Mouse (Mus musculus): ENCODE measurements around the gene Ssr2. TPM values are rescaled to one million over a fixed set of nuclear protein-coding genes. Genes with fewer than 3 reads are reported as not detected.
A peak's percentile ranks its signal among the peaks of the same experiment; 100 is the strongest.

Gene Ssr2
- polyA plus RNA-seq (2017; shearing (Covaris generic)) = 100 to 1,000 TPM; 160 to 161 TPM

DNA sequence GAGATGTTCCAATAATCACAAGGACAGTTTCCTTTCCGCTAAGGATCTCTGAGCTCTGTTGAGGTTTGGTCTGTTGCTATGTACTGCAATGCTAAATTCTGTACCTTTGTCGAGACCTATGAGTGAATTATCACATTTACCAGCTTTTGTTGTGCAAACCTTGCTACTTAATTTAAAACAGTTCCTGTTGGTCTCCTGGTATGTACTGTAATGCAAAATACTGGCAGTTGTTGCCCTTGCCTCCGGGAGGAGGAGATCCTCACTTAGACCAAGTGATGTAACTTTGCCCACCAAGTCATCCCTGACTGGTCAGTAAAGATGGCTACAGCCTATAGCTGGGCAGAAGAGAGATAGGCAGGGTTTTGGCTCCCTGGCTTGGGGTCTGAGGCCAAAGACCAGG, at the start of gene Ssr2:
Gene Ssr2, plus strand, starts transcription at position 337 of the 400 bp plus-strand sequence.
- no peak for ATAC-seq

DNA sequence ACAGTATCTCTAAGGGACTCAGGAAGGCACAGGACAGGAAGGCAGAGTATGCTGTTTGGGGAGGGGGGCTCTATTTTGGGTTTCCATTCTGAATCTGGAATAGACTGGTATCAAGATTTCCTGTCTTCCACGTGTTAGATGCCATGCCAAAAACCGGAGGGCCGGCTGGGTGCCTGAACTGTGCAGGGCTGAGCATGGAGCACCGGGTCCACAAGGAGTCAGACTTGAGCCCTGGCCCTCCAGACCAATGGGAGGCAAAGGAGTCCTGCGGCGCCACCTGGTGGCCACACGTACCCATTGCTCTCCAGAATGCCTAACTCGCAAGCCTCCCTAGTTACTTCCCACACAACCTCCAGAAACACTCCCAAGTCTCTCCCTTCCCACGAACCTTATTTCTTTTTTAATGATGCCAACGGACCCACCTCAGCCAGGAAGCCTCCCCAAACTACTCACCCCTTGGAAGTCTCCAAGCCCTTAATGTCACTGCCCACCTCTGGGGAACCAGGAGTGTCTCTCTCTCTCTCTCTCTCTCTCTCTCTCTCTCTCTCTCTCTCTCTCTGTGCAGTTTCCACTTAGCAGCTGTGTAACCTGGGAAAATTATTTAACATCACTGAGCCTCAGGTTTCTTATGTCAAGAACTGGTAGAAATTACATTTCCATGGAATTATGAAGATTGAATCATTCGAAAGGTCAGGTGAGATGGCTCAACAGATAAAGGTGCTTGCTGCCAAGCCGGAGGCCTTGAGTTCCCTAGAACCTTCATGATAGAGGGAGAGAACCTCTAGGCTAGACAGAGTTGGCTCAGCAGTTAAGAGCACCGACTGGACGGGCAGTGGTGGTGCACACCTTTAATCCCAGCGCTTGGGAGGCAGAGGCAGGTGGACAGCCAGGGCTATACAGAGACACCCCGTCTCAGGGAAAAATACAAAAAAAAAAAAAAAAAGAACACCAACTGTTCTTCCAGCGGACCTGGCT, 49.2 kb upstream of the Ssr2 start:
- ATAC-seq = peak; percentile 62

DNA sequence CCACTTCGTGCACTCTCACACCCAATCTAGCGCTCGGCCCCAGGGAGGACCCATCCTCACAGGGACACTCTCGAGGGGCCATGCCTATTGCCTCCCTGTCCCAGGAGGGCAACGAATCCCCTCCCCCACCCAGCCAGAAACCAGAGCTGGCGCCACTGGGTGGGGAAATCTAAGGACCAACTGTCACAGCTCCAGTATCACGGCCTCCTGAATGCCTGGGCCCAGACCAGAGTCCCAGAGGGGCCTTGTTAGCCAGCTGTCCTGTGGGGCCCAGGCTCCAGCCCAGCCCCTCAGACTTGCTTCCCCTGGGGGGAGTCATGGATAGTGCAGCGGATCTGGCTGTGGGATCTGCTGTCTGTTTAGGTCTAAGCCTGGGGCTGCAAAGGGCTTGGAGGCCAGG, 48.1 kb upstream of the Ssr2 start:
- ATAC-seq = no peak

DNA sequence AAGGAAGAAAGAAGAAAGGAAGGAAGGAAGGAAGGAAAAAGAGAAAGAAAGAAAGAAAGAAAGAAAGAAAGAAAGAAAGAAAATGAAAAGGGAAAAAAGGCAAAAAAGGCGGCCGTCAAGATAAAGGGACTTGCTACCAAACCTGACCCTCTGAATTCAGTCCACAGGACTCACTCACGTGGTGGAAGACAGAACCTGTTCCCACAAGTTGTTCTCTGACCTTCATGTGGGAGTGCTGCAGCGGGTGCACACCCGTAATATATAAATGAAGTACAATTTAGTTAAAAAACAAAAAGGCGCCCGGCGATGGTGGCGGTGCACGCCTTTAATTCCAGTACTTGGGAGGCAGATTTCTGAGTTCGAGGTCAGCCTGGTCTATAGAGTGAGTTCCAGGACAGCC, 47.0 kb upstream of the Ssr2 start:
- no peak for ATAC-seq

DNA sequence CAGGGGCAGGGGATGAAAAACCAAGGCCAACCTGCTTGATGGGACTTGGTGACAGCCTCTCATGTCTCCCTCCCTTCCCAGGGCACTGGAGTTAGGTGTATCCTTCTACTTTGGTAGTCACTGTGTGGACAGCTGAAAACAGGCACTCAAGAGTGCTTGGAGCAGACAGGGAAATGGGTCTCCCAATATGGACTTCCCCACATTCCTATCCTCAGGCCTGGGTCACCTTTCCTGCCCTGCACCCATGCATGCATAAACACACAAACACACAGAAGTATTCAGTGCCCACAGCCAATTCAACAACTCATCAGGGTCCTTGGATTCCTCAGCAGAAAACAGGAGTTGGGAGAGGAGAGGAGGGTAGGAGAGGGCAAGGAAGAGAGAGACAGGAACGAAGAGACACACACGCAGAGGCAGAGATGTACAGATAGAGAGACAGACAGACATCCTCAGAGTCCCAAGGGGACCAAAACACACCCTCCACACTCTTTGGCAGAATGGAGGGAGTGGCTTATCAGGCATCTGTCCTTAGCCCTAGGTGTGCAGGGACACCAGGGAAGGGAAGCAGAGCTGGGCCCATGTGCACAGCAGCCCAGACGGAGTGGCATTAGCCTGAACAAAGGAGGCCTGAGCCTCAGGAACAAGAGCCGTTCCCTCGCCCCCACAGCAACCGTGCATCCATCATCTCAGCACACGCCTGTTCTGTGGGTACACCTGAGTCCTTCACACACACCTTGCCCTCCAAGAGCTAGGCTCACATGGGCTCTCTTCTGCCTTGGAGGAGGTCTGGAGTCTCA, 46.3 kb upstream of the Ssr2 start:
- no peak for ATAC-seq

DNA sequence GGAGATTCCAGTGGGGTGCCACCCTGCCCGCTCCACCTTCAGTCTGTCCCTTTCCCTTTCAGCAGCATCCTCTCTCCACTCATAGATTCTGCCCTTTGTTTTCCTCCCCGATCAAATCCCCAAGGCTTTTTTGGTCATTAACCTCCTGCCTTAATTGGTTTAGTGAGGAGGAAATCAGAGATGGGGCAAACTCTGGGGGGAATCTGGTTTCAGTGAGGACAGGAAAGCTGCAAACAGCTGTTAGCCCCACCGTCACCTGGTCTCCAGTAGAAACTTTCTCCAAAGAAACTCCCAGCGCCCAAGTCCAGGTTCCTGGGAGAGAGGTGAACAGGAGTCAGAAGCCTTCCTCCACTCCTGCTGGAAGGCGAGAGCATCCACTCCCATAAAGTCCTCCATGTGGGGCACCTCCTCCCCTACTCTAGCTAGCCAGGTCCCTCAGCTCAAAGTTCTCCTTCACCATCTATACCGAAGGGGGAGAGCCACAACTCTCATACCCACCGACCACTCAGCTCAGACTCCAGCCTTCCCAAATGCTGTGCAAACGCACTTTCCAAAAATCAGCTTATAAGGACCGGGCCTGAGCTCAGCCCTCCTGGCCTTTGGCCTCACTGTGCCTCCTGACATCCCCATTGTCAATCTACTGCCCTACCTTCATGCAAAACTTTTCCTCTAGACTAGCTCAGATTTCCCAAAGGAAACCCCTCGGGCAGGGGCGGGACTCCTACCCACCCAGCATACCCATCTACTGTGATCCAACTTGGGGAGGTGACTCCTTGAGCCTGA, 45.4 kb upstream of the Ssr2 start:
- no peak for ATAC-seq

DNA sequence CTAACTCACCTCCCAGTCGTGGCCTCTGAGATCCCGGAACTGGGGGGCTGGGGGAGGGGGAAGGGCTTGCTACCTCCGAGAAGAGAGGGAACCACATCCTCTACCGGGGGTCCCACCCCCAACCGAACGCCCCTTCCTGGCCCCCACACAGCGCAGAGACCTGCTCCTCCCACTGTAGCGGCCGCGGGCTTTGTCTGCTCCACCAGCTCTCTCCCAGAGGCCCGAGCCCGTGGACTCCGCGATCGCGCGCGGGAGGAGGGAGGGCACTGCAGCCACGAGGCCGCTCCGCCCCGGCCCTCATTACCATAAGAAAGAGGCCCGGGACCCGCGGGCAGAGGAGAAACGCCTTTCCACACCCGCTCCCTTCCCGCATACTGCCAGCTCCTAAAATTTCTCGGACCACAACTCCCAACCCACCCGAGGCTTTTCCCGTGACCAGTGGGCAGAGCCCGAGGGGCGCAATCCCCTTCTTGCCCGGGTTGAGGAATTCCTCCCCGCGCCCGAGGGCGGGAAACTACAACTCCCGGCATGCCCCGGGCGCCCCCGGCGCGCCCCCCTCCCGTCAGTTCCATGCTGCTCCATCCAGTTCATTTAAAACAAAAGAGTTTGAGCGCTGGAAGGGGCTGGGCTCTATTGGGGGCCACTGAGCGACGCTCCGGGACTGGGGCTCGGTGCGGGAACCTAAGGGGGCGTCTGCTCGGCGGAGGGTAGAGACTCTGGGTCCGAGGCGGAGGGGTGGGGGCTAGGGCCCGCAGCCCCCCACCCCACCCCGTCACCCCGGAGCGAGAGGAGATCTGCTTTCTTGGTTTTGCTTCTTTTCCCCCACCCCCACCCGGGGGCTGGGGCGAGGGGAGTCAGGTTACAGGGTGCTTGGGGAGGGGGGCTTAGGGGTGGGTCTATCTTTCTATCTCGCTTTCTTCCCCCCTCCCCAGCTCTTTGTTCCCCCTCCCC, 44.1 kb upstream of the Ssr2 start:
- peak; percentile 83 for ATAC-seq

DNA sequence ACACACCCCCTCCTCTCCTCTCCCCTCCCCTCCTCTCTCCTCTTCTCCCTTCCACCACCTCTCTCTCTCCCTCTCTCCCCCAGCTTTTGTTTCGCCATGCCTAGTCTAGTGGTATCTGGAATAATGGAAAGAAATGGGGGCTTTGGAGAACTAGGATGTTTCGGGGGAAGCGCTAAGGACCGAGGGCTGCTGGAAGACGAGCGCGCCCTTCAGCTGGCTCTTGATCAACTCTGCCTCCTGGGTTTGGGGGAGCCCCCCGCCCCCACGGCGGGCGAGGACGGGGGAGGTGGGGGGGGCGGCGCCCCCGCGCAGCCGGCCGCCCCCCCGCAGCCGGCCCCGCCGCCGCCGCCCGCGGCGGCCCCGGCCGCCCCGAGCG, 43.4 kb upstream of the Ssr2 start, which contains the start of gene Mex3a:
Gene Mex3a, plus strand, starts transcription at position 97 of the 376 bp plus-strand sequence.
- no peak for ATAC-seq

DNA sequence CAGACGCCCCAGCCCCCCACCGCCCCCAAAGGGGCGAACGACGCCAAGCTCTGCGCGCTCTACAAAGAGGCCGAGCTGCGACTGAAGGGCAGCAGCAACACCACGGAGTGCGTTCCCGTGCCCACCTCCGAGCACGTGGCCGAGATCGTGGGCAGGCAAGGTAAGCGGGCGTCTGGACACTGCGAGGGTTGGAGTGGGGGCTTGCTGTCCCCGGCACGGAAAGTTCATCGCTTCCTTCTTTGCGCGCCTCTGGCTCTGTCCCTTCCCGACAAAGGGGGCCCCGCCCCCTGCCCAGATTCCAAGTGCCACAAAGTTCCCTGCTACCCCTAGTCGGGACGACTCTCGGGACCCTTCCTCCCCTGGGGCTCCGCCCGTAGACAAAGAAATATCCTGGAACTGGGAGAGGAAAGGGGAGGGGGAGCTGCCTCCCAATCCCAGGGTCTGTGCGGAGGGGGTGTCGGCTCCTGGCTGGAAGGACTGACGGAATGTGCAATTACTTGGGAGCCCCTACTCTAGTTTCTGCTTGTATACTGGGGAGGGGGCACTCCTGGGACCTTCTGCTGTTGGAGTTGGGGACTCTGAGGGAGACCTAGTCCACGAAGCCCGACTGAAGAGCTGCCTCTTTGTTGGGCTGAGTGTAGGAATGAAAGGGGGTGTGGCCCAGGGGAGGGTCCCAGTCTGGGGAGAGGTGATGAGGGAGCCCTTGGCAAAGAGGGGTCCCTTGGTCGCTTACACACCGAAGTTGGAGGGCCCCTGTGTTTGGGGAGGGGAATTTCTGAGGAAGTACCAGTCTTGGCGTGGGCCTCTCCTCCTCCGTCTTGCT, 42.8 kb upstream of the Ssr2 start:
- no peak for ATAC-seq

DNA sequence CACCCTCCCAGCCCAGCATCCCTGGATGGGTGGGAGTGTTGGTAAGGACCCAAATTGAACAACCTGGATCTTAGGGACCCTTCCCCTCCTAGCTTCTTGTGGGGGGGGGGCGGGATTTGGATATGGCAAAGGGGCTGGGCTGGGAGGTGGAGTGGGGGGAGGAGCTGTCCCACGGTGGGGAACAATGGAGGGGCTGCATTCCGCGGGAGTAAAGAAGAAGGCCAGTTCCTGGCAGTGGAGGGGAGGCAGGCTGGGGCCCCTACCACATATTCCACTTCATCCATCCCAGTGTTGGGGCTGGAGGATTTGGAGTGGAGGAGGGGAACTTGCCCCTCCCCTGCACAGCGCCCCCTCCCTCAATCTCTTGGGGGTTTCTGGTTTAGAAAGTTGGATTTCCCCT, 42.0 kb upstream of the Ssr2 start:
- no peak for ATAC-seq

DNA sequence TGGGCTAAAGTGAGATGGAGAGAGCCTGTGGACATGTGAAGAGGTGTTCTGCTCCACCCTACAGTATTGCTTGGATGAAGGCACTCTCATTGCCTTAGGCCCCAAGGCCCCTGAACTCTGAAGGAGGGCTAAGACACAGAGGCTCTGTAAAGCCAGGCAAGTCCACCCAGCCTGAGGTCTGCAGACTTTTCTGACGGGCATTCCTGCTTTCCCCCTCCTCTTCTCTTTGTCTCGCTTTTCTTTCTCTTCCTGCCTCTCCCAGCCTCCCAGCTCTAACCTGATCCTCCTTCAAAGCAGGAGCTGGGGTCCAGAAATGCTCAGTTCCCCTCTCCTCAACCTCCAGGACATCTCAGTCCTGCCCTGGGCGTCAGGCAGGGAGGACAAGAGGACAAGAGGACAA, 40.7 kb upstream of the Ssr2 start:
- no peak for ATAC-seq

DNA sequence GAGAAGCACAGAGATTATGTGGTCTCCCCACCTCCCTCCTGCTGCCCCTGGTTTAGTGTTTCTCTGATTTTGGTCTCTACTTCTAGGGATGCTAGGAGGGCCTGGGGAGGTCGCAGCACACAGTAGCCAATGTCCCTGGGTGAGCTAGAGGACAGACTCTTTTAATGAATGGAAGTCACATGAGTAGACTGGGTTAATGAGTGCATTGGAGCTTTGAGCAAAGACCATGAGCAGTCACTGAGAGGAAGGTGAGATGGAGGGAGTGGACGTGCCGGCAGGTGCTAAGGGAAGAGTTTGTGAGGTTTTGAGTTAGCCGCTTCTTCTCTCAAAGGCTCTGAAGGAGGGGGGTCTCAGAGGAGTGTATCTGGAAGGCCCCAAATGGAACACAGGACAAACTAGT, 40.1 kb upstream of the Ssr2 start:
- no peak for ATAC-seq

DNA sequence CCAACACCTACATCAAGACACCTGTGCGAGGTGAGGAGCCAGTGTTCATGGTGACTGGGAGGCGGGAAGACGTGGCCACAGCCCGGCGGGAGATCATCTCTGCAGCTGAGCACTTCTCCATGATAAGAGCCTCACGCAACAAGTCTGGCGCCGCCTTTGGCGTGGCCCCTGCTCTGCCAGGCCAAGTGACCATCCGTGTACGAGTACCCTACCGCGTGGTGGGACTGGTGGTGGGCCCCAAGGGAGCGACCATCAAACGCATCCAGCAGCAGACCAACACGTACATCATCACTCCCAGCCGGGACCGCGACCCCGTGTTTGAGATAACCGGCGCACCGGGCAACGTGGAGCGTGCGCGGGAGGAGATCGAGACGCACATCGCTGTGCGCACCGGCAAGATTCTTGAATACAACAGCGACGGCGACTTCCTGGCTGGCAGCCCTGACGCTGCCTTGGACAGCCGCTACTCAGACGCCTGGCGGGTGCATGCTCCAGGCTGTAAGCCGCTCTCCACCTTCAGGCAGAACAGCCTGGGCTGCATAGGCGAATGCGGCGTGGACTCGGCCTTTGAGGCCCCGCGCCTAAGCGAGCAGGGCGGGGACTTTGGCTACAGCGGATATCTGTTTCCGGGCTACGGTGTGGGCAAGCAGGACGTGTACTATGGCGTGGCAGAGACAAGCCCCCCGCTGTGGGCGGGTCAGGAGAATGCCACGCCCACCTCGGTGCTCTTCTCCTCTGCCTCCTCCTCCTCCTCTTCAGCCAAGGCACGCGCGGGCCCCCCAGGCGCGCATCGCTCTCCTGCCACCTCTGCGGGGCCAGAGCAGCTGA, 39.4 kb upstream of the Ssr2 start:
- ATAC-seq = no peak

DNA sequence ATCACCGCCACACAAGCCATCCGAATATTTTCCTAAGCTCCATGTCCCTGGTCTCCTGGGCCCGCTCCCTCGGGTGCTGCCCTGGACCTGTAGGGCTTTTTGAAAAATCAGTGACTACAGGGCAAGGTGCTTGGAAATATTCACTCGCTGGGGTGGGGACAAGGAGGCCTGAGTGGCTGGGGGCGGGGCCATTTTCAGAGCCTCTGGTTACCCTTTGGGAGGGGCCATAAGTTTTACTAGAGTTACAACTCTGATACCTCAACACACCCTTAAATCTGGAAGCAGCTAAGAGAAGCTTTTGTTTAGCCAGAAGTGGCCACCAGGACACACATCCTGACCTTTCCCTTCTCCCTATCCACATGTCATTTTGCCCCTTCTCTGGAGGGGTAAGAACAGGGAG, 38.5 kb upstream of the Ssr2 start:
- no peak for ATAC-seq

DNA sequence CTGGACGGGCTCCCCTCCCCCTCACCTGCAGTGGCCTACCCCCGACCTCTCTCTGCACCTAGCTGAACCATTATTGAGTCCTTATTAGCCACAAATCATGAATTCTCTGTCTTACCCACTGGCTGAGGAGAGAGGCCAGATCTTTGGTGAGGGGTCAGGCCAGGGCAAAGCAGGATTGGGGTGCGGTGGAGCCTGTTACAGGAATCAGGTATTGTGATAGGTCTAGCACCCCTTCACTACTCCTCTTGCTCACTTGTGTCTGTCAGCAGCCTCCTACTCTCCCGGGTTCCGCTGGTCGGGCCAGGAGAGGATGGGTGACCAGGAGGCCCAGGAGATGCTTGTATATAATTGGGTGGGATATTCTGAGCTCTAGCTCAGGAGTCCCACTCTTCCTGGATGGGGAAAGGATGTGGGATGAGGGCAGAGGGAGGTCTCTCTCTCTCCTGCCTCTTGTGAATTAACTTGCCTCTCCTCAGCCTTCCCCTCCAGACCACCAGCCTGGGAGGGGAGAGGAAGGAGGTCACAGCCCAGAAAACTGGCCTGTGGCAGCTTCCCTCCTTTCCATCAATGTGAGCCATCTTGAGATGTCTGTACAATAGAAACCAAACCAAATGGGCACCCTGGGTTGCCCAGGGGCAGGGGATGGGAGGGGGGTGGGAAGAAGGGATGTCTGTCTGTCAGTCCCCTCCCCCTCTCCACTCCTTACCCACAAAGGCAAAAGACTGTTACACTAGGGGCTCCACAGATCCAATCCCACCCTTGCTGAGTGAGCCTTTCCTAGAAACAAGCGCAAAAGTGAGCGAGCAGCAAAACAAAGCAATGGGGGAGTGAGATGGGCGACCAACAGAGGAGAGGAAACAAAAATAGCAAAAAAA, 37.2 kb upstream of the Ssr2 start:
- no peak for ATAC-seq

DNA sequence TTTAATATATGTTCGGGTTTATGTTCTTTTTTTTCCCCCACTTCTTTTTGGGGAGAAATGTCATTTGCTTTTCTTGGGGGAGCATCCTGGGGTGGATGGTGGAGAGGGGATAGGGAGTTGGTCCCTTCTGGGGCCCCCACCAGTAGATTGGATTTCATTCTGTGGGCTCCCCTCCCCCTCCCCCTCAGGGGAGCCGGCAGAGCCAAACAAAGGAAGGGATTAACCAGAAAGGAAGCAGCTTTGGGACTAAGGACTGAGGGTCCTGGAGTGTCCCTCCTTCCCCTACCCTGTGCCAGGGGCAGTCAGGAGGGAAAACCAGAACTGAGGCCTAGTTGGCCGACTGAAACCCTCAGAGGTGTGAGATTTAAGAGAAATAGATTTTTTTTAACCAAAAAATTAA, 36.3 kb upstream of the Ssr2 start:
- no peak for ATAC-seq

DNA sequence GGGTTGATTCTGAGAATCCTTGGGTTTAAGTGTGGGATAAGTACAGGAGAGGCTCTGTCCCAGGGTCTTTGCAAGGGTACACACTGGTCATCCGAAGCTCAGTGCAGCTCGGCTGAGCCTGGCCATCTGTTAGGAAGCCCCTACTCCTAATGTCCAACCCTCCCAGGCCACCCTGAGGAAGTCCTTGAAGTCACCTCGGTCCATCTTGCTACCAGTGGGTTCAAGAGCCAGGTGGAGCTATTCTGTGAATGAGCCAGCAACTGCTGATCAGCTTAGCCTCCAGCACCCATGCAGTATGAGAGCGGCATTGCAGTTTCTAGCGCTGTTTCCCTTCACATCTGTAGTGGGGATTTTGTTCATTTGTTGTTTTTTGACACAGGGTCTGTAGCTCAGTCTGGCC, 35.6 kb upstream of the Ssr2 start:
- ATAC-seq = no peak

DNA sequence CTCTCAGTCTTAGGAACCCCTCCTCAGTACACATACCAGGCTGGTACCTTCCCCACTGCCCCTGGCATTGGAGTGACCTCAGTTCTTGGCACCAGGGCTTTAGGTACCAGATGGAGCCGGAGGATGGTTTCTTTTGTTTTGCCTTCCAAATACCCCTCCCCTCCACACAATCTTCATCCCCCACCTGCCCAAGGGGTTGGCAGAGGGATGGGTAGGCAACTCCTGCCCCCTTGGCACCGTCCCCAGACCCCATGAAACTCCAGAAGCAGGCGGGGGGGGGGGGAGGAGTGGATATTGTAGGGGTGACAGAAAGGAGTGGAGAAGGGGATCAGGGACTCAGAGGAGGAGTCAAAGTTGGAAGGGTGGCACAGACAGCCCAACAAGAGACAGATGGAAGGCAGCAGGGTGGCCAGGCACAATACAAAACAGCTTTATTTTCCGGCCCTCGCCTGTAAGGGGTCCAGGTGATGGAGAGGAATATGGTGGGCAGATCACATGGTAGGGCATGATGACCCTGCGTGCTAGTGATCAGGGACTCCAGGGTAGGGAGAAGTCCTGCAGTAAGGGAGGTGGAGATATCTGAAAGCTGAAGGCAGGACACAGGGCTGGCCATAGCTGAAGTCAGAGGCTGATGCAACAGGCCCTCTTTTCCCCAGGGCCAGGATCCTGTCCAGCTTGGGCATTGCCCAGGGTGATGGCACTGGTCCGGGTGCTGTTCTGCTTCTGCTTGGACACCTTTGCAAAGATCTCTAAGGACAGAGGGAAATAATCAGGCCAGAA, 33.9 kb upstream of the Ssr2 start:
- no peak for ATAC-seq
